Mouse (Mus musculus): Measurements from ENCODE around the gene Gm8247. TPM values are rescaled to one million over a fixed set of nuclear protein-coding genes. Genes with fewer than 3 reads are reported as not detected.
"Not testable (repeated sequence)": the region's sequence is repeated elsewhere in the genome, so short reads cannot be mapped to it uniquely, and the experiment has no call there.

Gene Gm8247
- polyA plus RNA-seq (2015; fragmentation: Nextera tagmentation; extraction: Ambion mirVana), result 0.17 TPM in 1 of 2 replicates, not detected in the other

- not testable (repeated sequence) for ATAC-seq (ENCODE audit: low read depth); H3K4me3 ChIP-seq; H3K27me3 ChIP-seq; H3K9ac ChIP-seq; H3K36me3 ChIP-seq; H3K4me1 ChIP-seq (replicated peaks); H3K9me3 ChIP-seq; H3K4me2 ChIP-seq; H3K27ac ChIP-seq (replicated peaks)
- WGBS, result 93% methylated on average over 4 of the region's 4 CpGs
Observed at GRCm38 (mm10) chr14:44582853-44583252, at the start of gene Gm8247. TSS of gene Gm8247 (plus strand) at chr14:44583153.

- H3K4me3 ChIP-seq; H3K9me3 ChIP-seq; H3K27ac ChIP-seq (replicated peaks); ATAC-seq (ENCODE audit: low read depth); H3K9ac ChIP-seq; H3K27me3 ChIP-seq; H3K4me1 ChIP-seq (replicated peaks); H3K4me2 ChIP-seq; H3K36me3 ChIP-seq: not testable (repeated sequence)
- 94% methylated on average over 5 of the region's 5 CpGs for WGBS
Observed at GRCm38 (mm10) chr14:44547961-44548360, 35.0 kb upstream of the Gm8247 start.

GRCm38 (mm10) chr14:44591765-44592164, 8.8 kb downstream of the Gm8247 start:
- H3K4me2 ChIP-seq; H3K9ac ChIP-seq; H3K4me1 ChIP-seq (replicated peaks); H3K9me3 ChIP-seq; ATAC-seq (ENCODE audit: low read depth); H3K36me3 ChIP-seq; H3K4me3 ChIP-seq; H3K27ac ChIP-seq (replicated peaks); H3K27me3 ChIP-seq: not testable (repeated sequence)
- WGBS, result 82% methylated on average over 2 of the region's 2 CpGs

- H3K9me3 ChIP-seq; H3K4me3 ChIP-seq; H3K27me3 ChIP-seq; H3K4me1 ChIP-seq (replicated peaks); H3K36me3 ChIP-seq; H3K27ac ChIP-seq (replicated peaks); H3K4me2 ChIP-seq; ATAC-seq (ENCODE audit: low read depth); H3K9ac ChIP-seq: not testable (repeated sequence)
- WGBS, result 91% methylated on average over 4 of the region's 4 CpGs
Observed at GRCm38 (mm10) chr14:44627737-44628136, 44.8 kb downstream of the Gm8247 start, which contains the start of gene Gm5624. TSS of gene Gm5624 (minus strand) at chr14:44627938.

Other genes starting within 250 kb of the Gm8247 start
- gene Gm5930, start 244.6 kb upstream of the Gm8247 start, polyA plus RNA-seq (2015; fragmentation: Nextera tagmentation; extraction: Ambion mirVana), result not detected in 2 replicates
- gene Gm8229, start 217.8 kb upstream of the Gm8247 start, polyA plus RNA-seq (2015; fragmentation: Nextera tagmentation; extraction: Ambion mirVana), result not detected in 2 replicates
- gene Gm3371, start 172.5 kb upstream of the Gm8247 start, polyA plus RNA-seq (2015; fragmentation: Nextera tagmentation; extraction: Ambion mirVana), result not detected in 2 replicates
- gene Gm8232, start 149.5 kb upstream of the Gm8247 start, polyA plus RNA-seq (2015; fragmentation: Nextera tagmentation; extraction: Ambion mirVana), result not detected in 2 replicates
- 0.20 TPM in 1 of 2 replicates, not detected in the other for gene BC061237, start 90.7 kb upstream of the Gm8247 start, polyA plus RNA-seq (2015; fragmentation: Nextera tagmentation; extraction: Ambion mirVana)
- not detected in 2 replicates for gene Gm17093, start 64.9 kb upstream of the Gm8247 start, polyA plus RNA-seq (2015; fragmentation: Nextera tagmentation; extraction: Ambion mirVana)
- gene Gm5624, start 44.8 kb downstream of the Gm8247 start, polyA plus RNA-seq (2015; fragmentation: Nextera tagmentation; extraction: Ambion mirVana), result not detected in 2 replicates
- gene Gm8257, start 123.3 kb downstream of the Gm8247 start, polyA plus RNA-seq (2015; fragmentation: Nextera tagmentation; extraction: Ambion mirVana), result not detected in 2 replicates
- not detected in 2 replicates for gene Gm8267, start 167.2 kb downstream of the Gm8247 start, polyA plus RNA-seq (2015; fragmentation: Nextera tagmentation; extraction: Ambion mirVana)

Data from neural tube, embryonic 13.5 days (tissue).